Mouse (Mus musculus): ENCODE measurements around the gene Pvalb. TPM values are rescaled to one million over a fixed set of nuclear protein-coding genes. Genes with fewer than 3 reads are reported as not detected.

Pvalb gene
- polyA plus RNA-seq, 1 experiment from 2014 or later: 0.26 TPM

GRCm38 (mm10) chr15:78188546-78188945 lies 17.7 kb downstream of the Pvalb start:
- ATAC-seq (ENCODE audit: borderline replicate concordance, extremely low read depth, low FRiP score, low TSS enrichment): no peak
- no peaks in the 10 kb centered on the region for H3K9me3 ChIP-seq
- H3K4me1 ChIP-seq: 0 out of 2 replicates have a peak, but pooled peaks cover 2% of the 10 kb centered on the region
- H3K27ac ChIP-seq: no peak overlapping the region
- no peaks in the 10 kb centered on the region for H3K36me3 ChIP-seq
- 70% methylated on average over 3 of the region's 3 CpGs for WGBS
- no peak overlapping the region for H3K4me3 ChIP-seq
- peaks cover 3% of the 10 kb centered on the region for H3K27me3 ChIP-seq
- no peak overlapping the region for H3K4me2 ChIP-seq
- no peak overlapping the region for H3K9ac ChIP-seq

DNA sequence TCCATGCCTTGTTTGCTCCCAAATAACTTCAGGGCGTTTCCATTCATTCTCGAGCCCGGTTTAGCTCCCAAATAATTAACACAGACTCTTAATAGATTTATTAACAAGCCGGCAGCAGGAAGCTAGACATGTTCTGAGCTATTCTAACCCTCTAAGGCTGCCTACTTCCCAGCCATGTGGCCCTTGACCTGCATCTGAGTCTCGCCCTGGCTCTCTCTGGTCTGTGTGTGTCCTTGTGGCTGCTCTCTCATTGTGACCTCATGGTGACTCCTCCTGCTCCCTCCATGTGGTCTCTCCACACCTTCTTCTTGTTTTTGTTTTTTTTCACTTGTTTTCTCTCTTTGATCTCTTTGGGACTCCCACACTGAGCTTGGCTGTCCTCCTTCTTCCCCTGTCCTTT lies 19.3 kb downstream of the Pvalb start:
- H3K9me3 ChIP-seq: no peaks in the 10 kb centered on the region
- H3K4me1 ChIP-seq: peaks cover 6% of the 10 kb centered on the region
- H3K9ac ChIP-seq: no peak overlapping the region
- no peak overlapping the region for H3K4me2 ChIP-seq
- H3K4me3 ChIP-seq: no peak overlapping the region
- H3K27me3 ChIP-seq: peaks cover 8% of the 10 kb centered on the region
- H3K27ac ChIP-seq: no peak overlapping the region
- ATAC-seq (ENCODE audit: borderline replicate concordance, extremely low read depth, low FRiP score, low TSS enrichment): no peak
- WGBS: 61% methylated on average over 5 of the region's 5 CpGs
- H3K36me3 ChIP-seq: no peaks in the 10 kb centered on the region

DNA sequence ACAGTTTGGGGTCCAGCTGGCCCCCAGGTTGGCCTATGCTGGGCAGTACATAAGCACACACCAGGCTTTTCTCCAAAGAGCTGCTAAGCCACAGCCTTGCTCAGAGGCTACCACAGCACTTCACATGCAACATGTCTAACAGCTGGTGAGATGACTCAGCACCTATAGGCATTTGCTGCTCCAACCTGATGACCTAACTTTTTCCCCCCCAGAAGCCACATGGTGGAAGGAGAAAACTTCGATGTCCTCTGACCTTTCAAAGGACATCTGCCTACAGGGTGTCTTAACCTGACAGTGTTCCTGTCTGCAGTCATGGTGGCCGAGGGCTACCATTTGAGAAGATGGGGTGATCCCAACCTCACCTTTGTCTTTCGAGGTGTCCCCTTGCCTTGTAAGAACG lies 20.6 kb downstream of the Pvalb start:
- H3K36me3 ChIP-seq: no peaks in the 10 kb centered on the region
- no peak overlapping the region for H3K27ac ChIP-seq
- H3K27me3 ChIP-seq: peaks cover 8% of the 10 kb centered on the region
- no peak for ATAC-seq (ENCODE audit: borderline replicate concordance, extremely low read depth, low FRiP score, low TSS enrichment)
- H3K9ac ChIP-seq: no peak overlapping the region
- H3K4me3 ChIP-seq: no peak overlapping the region
- peaks cover 9% of the 10 kb centered on the region for H3K4me1 ChIP-seq
- no peaks in the 10 kb centered on the region for H3K9me3 ChIP-seq
- 83% methylated on average over 4 of the region's 4 CpGs for WGBS
- H3K4me2 ChIP-seq: no peak overlapping the region

DNA sequence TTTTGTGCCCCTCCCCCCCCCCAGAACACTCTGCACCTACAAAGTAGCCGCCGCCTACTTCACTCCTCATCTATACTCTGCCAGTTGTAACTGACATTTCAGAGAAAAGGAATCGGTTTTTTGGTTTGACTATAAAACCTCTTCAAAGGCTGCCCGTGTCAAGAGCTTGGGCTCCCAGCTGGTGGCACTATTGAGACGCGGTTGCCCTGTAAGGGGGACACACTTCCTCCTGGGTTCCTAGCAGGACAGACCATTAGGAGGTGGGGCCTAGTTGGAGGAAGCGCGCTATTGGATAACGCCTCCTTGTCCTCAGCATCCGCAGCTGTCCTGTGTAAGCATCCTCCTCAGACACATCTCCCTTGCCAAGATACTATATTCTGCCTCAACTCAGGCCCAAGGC lies 21.3 kb downstream of the Pvalb start:
- WGBS: 3% methylated on average over 10 of the region's 10 CpGs
- H3K4me3 ChIP-seq: no peak overlapping the region

DNA sequence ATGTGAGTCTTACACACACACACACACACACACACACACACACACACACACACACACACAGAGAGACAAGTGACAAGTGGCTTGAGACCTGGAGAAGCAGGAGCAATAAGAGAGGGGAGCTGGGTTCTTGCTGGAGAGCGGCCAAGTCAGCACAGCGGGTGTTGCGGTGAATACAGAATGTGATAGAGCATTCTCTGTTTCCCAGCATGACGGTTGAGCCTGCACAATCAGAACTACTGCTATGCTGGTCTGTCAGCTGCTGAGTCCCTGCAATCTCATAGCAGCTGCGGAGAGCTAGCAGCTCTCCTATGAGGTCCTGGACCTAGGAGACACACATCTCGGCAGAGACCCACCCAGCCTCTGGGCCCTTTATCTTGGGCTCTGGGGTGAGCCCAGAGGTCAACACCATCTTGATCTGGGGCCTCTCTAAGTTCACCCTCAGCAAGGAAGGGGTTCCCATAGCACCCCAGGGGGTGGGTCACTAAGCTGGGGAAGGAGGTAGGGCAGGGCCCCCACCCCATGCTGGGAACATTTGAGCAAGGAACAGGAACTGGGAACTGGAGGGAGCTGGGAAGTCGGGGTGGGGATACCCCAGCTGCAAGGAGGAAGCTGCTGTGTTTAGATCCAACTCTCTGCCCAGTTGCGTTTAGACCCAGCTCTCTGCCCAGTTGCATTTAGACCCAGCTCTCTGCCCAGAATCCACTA lies 24.3 kb downstream of the Pvalb start:
- 23% methylated on average over 8 of the region's 8 CpGs for WGBS
- Histone ChIP-seq H3K9ac (no peak overlapping the region), H3K4me3 (no peak overlapping the region), H3K4me1 (peaks cover 9% of the 10 kb centered on the region), H3K36me3 (no peaks in the 10 kb centered on the region), H3K27ac (0 out of 2 replicates have a peak overlapping the region, but pooled peaks have one; percentile 33), H3K27me3 (peaks cover 8% of the 10 kb centered on the region), H3K4me2 (no peak overlapping the region), H3K9me3 (no peaks in the 10 kb centered on the region)
- ATAC-seq (ENCODE audit: borderline replicate concordance, extremely low read depth, low FRiP score, low TSS enrichment): no peak

More for the DNA sequence above, 21.3 kb downstream of the Pvalb start:
- Histone ChIP-seq H3K36me3 (no peaks in the 10 kb centered on the region), H3K9ac (no peak overlapping the region), H3K27ac (no peak overlapping the region), H3K4me2 (peak overlapping the region; percentile 10; the same call in 1 of the 2 replicates), H3K27me3 (peaks cover 8% of the 10 kb centered on the region), H3K4me1 (peaks cover 9% of the 10 kb centered on the region), H3K9me3 (no peaks in the 10 kb centered on the region)
- peak; percentile 73; the same call in 1 of the 2 replicates for ATAC-seq (ENCODE audit: borderline replicate concordance, extremely low read depth, low FRiP score, low TSS enrichment)

GRCm38 (mm10) chr15:78179775-78180174 lies 26.4 kb downstream of the Pvalb start:
- Histone ChIP-seq H3K9me3 (no peaks in the 10 kb centered on the region), H3K4me1 (peaks cover 13% of the 10 kb centered on the region), H3K4me3 (no peak overlapping the region), H3K36me3 (no peaks in the 10 kb centered on the region), H3K27me3 (peaks cover 8% of the 10 kb centered on the region), H3K9ac (no peak overlapping the region), H3K27ac (peak overlapping the region; percentile 54; the same call in 1 of the 2 replicates), H3K4me2 (no peak overlapping the region)
- WGBS: 54% methylated on average over 3 of the region's 3 CpGs
- ATAC-seq (ENCODE audit: borderline replicate concordance, extremely low read depth, low FRiP score, low TSS enrichment): no peak

DNA sequence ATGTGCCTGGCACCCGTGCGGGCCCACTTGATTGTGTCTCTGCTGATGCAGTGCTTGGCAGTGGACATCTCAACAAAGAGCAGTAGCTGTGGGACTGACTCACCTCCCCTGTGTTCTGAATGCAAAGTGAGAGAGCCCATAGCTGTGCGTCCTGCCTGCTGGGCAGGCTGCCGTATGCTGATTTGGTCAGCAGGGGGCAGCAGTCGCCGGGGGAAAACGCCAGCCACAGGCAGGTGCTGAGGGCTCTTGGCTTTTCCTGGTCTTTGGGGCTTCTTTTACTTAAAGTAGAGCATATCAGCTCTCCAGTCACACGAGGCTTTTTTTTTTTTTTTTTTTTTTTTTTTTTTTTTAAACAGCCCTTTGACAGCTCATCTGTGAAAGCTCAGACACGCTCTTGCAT lies 27.8 kb downstream of the Pvalb start:
- H3K9me3 ChIP-seq: no peaks in the 10 kb centered on the region
- H3K36me3 ChIP-seq: no peaks in the 10 kb centered on the region
- no peak overlapping the region for H3K4me2 ChIP-seq
- H3K9ac ChIP-seq: no peak overlapping the region
- 5% methylated on average over 9 of the region's 9 CpGs for WGBS
- H3K4me1 ChIP-seq: peaks cover 13% of the 10 kb centered on the region
- peaks cover 3% of the 10 kb centered on the region; the same call in 1 of the 2 replicates for H3K27me3 ChIP-seq
- no peak for ATAC-seq (ENCODE audit: borderline replicate concordance, extremely low read depth, low FRiP score, low TSS enrichment)
- H3K27ac ChIP-seq: no peak overlapping the region
- H3K4me3 ChIP-seq: no peak overlapping the region

DNA sequence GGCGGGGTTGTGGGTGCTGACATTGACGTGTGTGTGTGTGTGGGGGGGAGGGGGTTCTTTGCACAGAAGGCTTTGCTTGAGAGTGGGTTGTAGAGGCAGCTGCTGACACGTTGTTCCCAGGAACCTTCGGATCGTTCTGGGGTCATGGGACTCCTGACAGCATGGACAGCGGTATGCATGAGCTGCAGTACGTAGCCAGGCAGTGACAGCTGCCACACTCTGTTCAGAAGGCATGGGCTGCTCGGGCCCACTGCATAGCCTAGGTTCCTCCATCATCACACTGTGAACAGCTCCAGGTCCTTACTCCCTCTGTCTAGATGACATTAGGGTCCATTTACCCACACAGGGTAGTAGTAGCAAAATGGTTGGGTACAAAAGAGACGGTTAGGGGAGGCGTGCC lies 28.9 kb downstream of the Pvalb start:
- 43% methylated on average over 10 of the region's 10 CpGs for WGBS
- Histone ChIP-seq H3K4me1 (peaks cover 22% of the 10 kb centered on the region), H3K4me3 (no peak overlapping the region), H3K9ac (no peak overlapping the region), H3K4me2 (no peak overlapping the region), H3K27ac (no peak overlapping the region), H3K36me3 (no peaks in the 10 kb centered on the region), H3K9me3 (no peaks in the 10 kb centered on the region), H3K27me3 (no peaks in the 10 kb centered on the region)
- no peak for ATAC-seq (ENCODE audit: borderline replicate concordance, extremely low read depth, low FRiP score, low TSS enrichment)

GRCm38 (mm10) chr15:78174887-78175245 lies 31.3 kb downstream of the Pvalb start:
- Histone ChIP-seq H3K9ac (peak overlapping the region; percentile 36; the same call in 1 of the 2 replicates), H3K4me1 (peaks cover 16% of the 10 kb centered on the region), H3K4me3 (peak overlapping the region; percentile 42), H3K36me3 (no peaks in the 10 kb centered on the region), H3K27me3 (no peaks in the 10 kb centered on the region), H3K4me2 (peak overlapping the region; percentile 56), H3K27ac (no peak overlapping the region), H3K9me3 (no peaks in the 10 kb centered on the region)
- 73% methylated on average over 6 of the region's 6 CpGs for WGBS
- no peak for ATAC-seq (ENCODE audit: borderline replicate concordance, extremely low read depth, low FRiP score, low TSS enrichment)

GRCm38 (mm10) chr15:78173972-78174886 lies 32.0 kb downstream of the Pvalb start, which contains the start of gene Ift27:
TSS of gene Ift27 (minus strand) at chr15:78174107.
- Histone ChIP-seq H3K27ac (peak within 1 kb of the TSS; percentile 46), H3K9ac (peak within 1 kb of the TSS; percentile 61), H3K4me2 (peak within 1 kb of the TSS; percentile 82), H3K4me1 (peaks cover 16% of the 10 kb centered on the region), H3K27me3 (no peaks in the 10 kb centered on the region), H3K36me3 (no peaks in the 10 kb centered on the region), H3K4me3 (peak within 1 kb of the TSS; percentile 63), H3K9me3 (no peaks in the 10 kb centered on the region)
- WGBS: 1% methylated on average over 40 of the region's 40 CpGs
- ATAC-seq (ENCODE audit: borderline replicate concordance, extremely low read depth, low FRiP score, low TSS enrichment): peak; percentile 98

DNA sequence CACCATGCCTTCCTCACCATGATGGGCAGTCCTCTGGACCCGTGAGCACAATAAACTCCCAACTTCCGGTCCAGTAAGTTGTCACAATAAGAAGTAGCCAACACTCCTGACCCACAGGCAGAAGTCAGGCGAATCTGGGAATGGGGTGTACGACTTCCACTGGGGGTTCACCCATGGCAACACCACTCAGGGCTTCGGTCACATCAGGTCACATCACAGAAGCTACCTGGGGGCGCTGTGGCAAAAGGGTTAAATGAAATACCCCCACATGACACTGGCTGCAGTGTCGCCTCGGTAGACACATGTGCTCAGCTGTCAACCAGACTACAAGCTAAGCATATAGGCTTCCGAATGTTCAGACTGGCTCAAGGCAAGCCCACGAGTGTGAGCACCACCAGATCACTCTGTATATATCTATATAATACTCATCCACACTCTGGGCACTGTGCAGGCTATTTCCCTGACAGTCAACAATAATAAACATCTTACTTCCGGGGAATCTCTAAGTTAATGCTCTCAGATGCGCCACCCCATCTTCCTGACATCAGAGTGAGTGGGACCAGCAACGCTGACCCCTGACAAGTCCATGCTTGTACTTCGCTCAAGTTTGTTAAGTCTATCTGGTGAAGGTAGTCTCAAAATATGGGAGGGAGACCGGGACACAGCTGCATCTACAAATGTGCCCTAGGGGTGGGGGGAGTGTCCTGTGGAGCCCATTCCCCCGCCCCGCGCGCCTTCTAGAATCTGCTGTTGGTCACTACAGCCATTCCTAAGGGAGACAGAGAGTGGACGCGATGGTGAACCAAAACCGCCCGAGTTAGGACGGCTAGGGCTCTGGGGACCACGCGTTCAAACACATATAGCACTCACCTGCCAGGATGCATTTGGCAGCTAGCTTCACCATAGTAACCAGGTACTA lies 33.0 kb downstream of the Pvalb start:
- Histone ChIP-seq H3K36me3 (no peaks in the 10 kb centered on the region), H3K4me1 (peaks cover 16% of the 10 kb centered on the region), H3K9ac (peak overlapping the region; percentile 61), H3K9me3 (no peaks in the 10 kb centered on the region), H3K4me2 (peak overlapping the region; percentile 82), H3K27ac (peak overlapping the region; percentile 21; the same call in 1 of the 2 replicates), H3K4me3 (peak overlapping the region; percentile 63), H3K27me3 (no peaks in the 10 kb centered on the region)
- WGBS: 22% methylated on average over 26 of the region's 26 CpGs
- ATAC-seq (ENCODE audit: borderline replicate concordance, extremely low read depth, low FRiP score, low TSS enrichment): peak; percentile 3

Data from lung, embryonic 15.5 days (tissue).